9 mouse cellular contexts compared by ENCODE assay signal in the genomic region with DNA sequence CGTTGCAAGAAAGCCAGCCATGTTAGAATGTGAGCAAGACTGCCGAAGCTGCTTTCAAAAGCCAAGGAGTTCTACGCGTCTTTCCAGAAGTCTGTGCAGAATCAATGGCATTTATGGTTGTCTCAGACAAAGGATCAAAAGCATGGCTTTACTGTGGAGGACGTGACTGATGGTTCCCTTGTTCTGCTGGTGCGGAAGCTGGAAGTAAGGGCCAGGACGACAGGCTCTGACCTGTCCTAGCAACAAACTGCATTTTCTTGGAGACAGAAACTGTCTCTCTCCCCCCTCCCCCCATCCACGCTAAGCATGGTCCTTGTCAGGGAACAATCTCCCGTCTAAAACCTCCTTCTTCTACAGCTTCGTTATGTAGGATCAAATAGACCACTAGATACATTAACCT.
DNase-seq lines count a peak whose midpoint lies in the region; ATAC-seq lines count a peak whose summit lies in the region.
"Had no signal": no experiment of that assay in that cellular context is flagged by ENCODE, and none has a peak within 500 bp of the region (broad histone marks: within the 10 kb centered on the region; RNA-seq: fewer than 3 reads in every experiment).

No protein-coding gene starts in this region.

- no peaks in the 10 kb centered on the region for H3K9me3 ChIP-seq in embryonic facial prominence, embryonic 14.5 days (ENCODE audit: control insufficient read depth, low read length)
- no peaks in the 10 kb centered on the region for H3K9me3 ChIP-seq in intestine, embryonic 16.5 days (ENCODE audit: control insufficient read depth, low read length)

- no peaks in the 10 kb centered on the region for H3K36me3 ChIP-seq in embryonic facial prominence, embryonic 14.5 days (ENCODE audit: control insufficient read depth, insufficient read depth, low read length)
- no peaks in the 10 kb centered on the region for H3K36me3 ChIP-seq in intestine, embryonic 16.5 days (ENCODE audit: control insufficient read depth, insufficient read depth, low read length)

- peak overlapping the region; percentile 39; the same call in 1 of the 2 replicates for H3K9ac ChIP-seq in embryonic facial prominence, embryonic 14.5 days (ENCODE audit: low read depth, low read length)
- no peak overlapping the region for H3K9ac ChIP-seq in intestine, embryonic 16.5 days (ENCODE audit: low read depth, low read length)

- peak overlapping the region; percentile 44 for H3K4me2 ChIP-seq in embryonic facial prominence, embryonic 14.5 days (ENCODE audit: low read depth, low read length)
- H3K4me2 ChIP-seq in intestine, embryonic 16.5 days (ENCODE audit: low read depth, low read length) = no peak overlapping the region

- H3K4me3 ChIP-seq in embryonic facial prominence, embryonic 14.5 days (ENCODE audit: low read depth, low read length) = peak overlapping the region; percentile 14
- peak overlapping the region; percentile 1; the same call in 1 of the 2 replicates for H3K4me3 ChIP-seq in intestine, embryonic 16.5 days (ENCODE audit: low read length)
- H3K4me3 ChIP-seq: myocyte had no signal

- H3K27me3 ChIP-seq in embryonic facial prominence, embryonic 14.5 days (replicated peaks; ENCODE audit: control insufficient read depth, insufficient read depth, low read length) = no peaks in the 10 kb centered on the region
- H3K27me3 ChIP-seq in intestine, embryonic 16.5 days (replicated peaks; ENCODE audit: control insufficient read depth, insufficient read depth, low read length) = no peaks in the 10 kb centered on the region

- WGBS in embryonic facial prominence, embryonic 14.5 days = 18% methylated on average over 10 of the region's 10 CpGs
- 14% methylated on average over 10 of the region's 10 CpGs for WGBS in intestine, embryonic 16.5 days

- H3K27ac ChIP-seq in embryonic facial prominence, embryonic 14.5 days (replicated peaks; ENCODE audit: low read depth, low read length) = no peak overlapping the region
- H3K27ac ChIP-seq in intestine, embryonic 16.5 days (ENCODE audit: low read length) = no peak overlapping the region

- peak; percentile 6; the same call in 1 of the 2 replicates for ATAC-seq in embryonic facial prominence, embryonic 14.5 days (ENCODE audit: low read depth)
- no peak for ATAC-seq in intestine, embryonic 16.5 days
- no peak for ATAC-seq in erythroblast, adult 5-6 weeks (replicated peaks; ENCODE audit: low FRiP score, poor library complexity, severe bottlenecking)

- peaks cover 4% of the 10 kb centered on the region; the same call in 1 of the 2 replicates for H3K4me1 ChIP-seq in embryonic facial prominence, embryonic 14.5 days (ENCODE audit: control insufficient read depth, insufficient read depth, low read length)
- no peaks in the 10 kb centered on the region for H3K4me1 ChIP-seq in intestine, embryonic 16.5 days (ENCODE audit: control insufficient read depth, insufficient read depth, low read length)

- peak; percentile 2 to 10 for DNase-seq in kidney, postnatal 4 days
- no peak for DNase-seq in kidney, adult 18-20 months
- peak; percentile 49 for DNase-seq in embryonic facial prominence, embryonic 14.5 days (ENCODE audit: low spot score)
- DNase-seq in retina, embryonic 14.5 days (ENCODE audit: low spot score) = peak; percentile 42
- no peak for DNase-seq in kidney, postnatal 10 days
- no peak for DNase-seq in natural killer cell, adult 2 months (ENCODE audit: low spot score in 2 of 2)

Comparison
In these comparisons a context has a peak if more than half of its experiments do, and no peak if none do; other contexts are left out.
1. DNase-seq: peak in kidney, postnatal 4 days (2 of 2), embryonic facial prominence, embryonic 14.5 days (single experiment) and retina, embryonic 14.5 days (single experiment); none in kidney, adult 18-20 months (single experiment), kidney, postnatal 10 days (single experiment) and natural killer cell, adult 2 months (0 of 2).